Mouse (Mus musculus) spleen, adult 2 months (tissue): Measurements from ENCODE around the gene Fam189a2. TPM values are rescaled to one million over a fixed set of nuclear protein-coding genes. Genes with fewer than 3 reads are reported as not detected.

Experiments
- DNase-seq, 2 experiments: peaks; one replicate each; pipeline versions ENCODE4 v3.0.0 to v3.0.0-alpha.2; 2012 to 2021; ENCODE audit warnings: low spot score in 2 of 2, low read depth in 1 of 2
- H3K27ac ChIP-seq: fragments of 200-500 bp; 2 replicates; pipeline ENCODE4 v1.5.1; 2012; ENCODE audit warnings: low read length, inconsistent platforms; ENCODE audit not compliant: insufficient read depth
- H3K27me3 ChIP-seq: fragments of 200-500 bp; 2 replicates; pipeline ENCODE4 v1.6.1; 2012; ENCODE audit warnings: mild to moderate bottlenecking, moderate library complexity, low read length, inconsistent platforms; ENCODE audit not compliant: control insufficient read depth, insufficient read depth
- H3K36me3 ChIP-seq: fragments of 200-500 bp; 2 replicates; pipeline ENCODE4 v1.6.1; 2012; ENCODE audit warnings: mild to moderate bottlenecking, low read length, inconsistent platforms; ENCODE audit not compliant: control insufficient read depth, insufficient read depth
- H3K4me1 ChIP-seq: fragments of 200-500 bp; 2 replicates; pipeline ENCODE4 v1.6.1; 2011; ENCODE audit warnings: inconsistent platforms; ENCODE audit not compliant: control insufficient read depth, insufficient read depth, insufficient read length
- H3K4me3 ChIP-seq: fragments of 200-500 bp; 2 replicates; pipeline ENCODE4 v1.5.1; 2011; ENCODE audit warnings: mild to moderate bottlenecking, inconsistent platforms; ENCODE audit not compliant: insufficient read depth, insufficient read length; ENCODE audit errors: extremely low read depth
- CTCF ChIP-seq: fragments of 200-500 bp; IDR thresholded peaks from 2 replicates; pipeline ENCODE4 v1.5.1; 2011; ENCODE audit warnings: mild to moderate bottlenecking, inconsistent platforms; ENCODE audit not compliant: insufficient read depth, insufficient read length, insufficient replicate concordance; ENCODE audit errors: extremely low read depth
- POLR2A ChIP-seq: fragments of 200-500 bp; IDR thresholded peaks from 2 replicates; pipeline ENCODE4 v1.6.1; 2011; ENCODE audit warnings: low read depth, low read length, inconsistent platforms
- WGBS: fragments of 180-500 bp; shearing (Covaris S2); methylation state at CpG from one replicate; pipeline ENCODE4 v1.1.7; 2018; 5-methylcytosine and 5-hydroxymethylcytosine counted together
- polyA plus RNA-seq: library from polyadenylated mRNA; depleted of rRNA; stranded (reverse); fragments of >200 nt; gene quantifications from 2 replicates; pipeline ENCODE4 v1.2.3, GENCODE M21; 2012

The Fam189a2 gene
- polyA plus RNA-seq, 1 experiment, result 1.8 TPM

GRCm38 (mm10) chr19:23980598-23980997 lies 50.2 kb downstream of the Fam189a2 start:
- no peak for DNase-seq
- H3K4me1 ChIP-seq, result no peaks in the 10 kb centered on the region
- H3K27me3 ChIP-seq, result no peaks in the 10 kb centered on the region
- H3K36me3 ChIP-seq, result no peaks in the 10 kb centered on the region
- H3K27ac ChIP-seq, result no peak overlapping the region
- no peak overlapping the region for H3K4me3 ChIP-seq
- 69% methylated on average over 3 of the region's 3 CpGs for WGBS
- TF ChIP-seq POLR2A (no peak), CTCF (no peak)

GRCm38 (mm10) chr19:23977901-23978443 lies 52.8 kb downstream of the Fam189a2 start:
- H3K27ac ChIP-seq, result no peak overlapping the region
- no peaks in the 10 kb centered on the region for H3K4me1 ChIP-seq
- 80% methylated on average over 6 of the region's 6 CpGs for WGBS
- H3K4me3 ChIP-seq, result no peak overlapping the region
- DNase-seq, result no peak
- H3K36me3 ChIP-seq, result no peaks in the 10 kb centered on the region
- H3K27me3 ChIP-seq, result no peaks in the 10 kb centered on the region
- TF ChIP-seq CTCF, result no peak
- no peak for TF ChIP-seq POLR2A

- Histone ChIP-seq H3K4me3 (no peak overlapping the region), H3K27ac (no peak overlapping the region), H3K36me3 (no peaks in the 10 kb centered on the region), H3K4me1 (no peaks in the 10 kb centered on the region), H3K27me3 (no peaks in the 10 kb centered on the region)
- WGBS, result 85% methylated on average over 16 of the region's 16 CpGs
- TF ChIP-seq POLR2A, result no peak
- TF ChIP-seq CTCF, result no peak
- DNase-seq, result no peak
These were observed 57.8 kb downstream of the Fam189a2 start for GRCm38 (mm10) chr19:23972881-23973649.

GRCm38 (mm10) chr19:23971391-23971790 lies 59.4 kb downstream of the Fam189a2 start:
- Histone ChIP-seq H3K36me3 (no peaks in the 10 kb centered on the region), H3K27me3 (no peaks in the 10 kb centered on the region), H3K27ac (no peak overlapping the region), H3K4me1 (no peaks in the 10 kb centered on the region), H3K4me3 (no peak overlapping the region)
- no peak for DNase-seq
- TF ChIP-seq CTCF (no peak), POLR2A (no peak)
- 90% methylated on average over 7 of the region's 7 CpGs for WGBS

- Histone ChIP-seq H3K4me3 (no peak overlapping the region), H3K27ac (no peak overlapping the region), H3K27me3 (no peaks in the 10 kb centered on the region), H3K4me1 (no peaks in the 10 kb centered on the region), H3K36me3 (no peaks in the 10 kb centered on the region)
- no peak for TF ChIP-seq POLR2A
- no peak for TF ChIP-seq CTCF
- 95% methylated on average over 3 of the region's 3 CpGs for WGBS
- no peak for DNase-seq
These were observed 60.4 kb downstream of the Fam189a2 start for GRCm38 (mm10) chr19:23970374-23970773.

DNA sequence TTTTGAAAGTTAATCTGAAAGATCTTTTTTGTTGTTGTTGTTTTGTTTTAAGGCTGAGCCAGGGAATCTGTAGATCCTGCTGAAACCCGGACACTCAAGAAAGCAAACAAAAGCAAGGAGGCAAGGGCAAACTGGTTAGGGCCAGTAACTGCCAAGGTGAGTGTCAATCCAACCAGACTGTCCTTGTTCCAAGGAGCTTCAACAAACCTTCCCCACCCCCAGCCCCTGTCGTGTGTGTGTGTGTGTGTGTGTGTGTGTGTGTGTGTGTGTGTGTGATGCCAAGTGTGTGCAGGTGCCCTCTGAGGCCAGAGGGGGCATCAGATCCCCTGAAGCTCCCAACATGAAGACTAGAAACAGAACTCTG lies 62.0 kb downstream of the Fam189a2 start:
- no peaks in the 10 kb centered on the region for H3K4me1 ChIP-seq
- no peaks in the 10 kb centered on the region for H3K27me3 ChIP-seq
- 85% methylated on average over 2 of the region's 2 CpGs for WGBS
- no peak overlapping the region for H3K27ac ChIP-seq
- no peak overlapping the region for H3K4me3 ChIP-seq
- no peak for DNase-seq
- no peak for TF ChIP-seq CTCF
- no peak for TF ChIP-seq POLR2A
- H3K36me3 ChIP-seq, result no peaks in the 10 kb centered on the region
